Mouse (Mus musculus) small intestine, adult 2 months (tissue): ENCODE measurements around the gene Hdac1.

Experiments
- CTCF ChIP-seq: fragments of 200-500 bp; IDR thresholded peaks from 2 replicates; pipeline ENCODE4 v1.5.1; 2012; ENCODE audit warnings: low read depth, mild to moderate bottlenecking, control low read depth, inconsistent platforms, low read length, moderate library complexity, mixed read lengths; ENCODE audit not compliant: insufficient replicate concordance, insufficient read length; ENCODE audit errors: extremely low read depth
- POLR2A ChIP-seq: fragments of 200-500 bp; IDR thresholded peaks from 2 replicates; pipeline ENCODE4 v1.6.1; 2012; ENCODE audit warnings: low read depth, mild to moderate bottlenecking, control low read depth, inconsistent platforms, low read length, moderate library complexity

GRCm38 (mm10) chr4:129586943-129587342 is 44.4 kb upstream of the Hdac1 start:
- TF ChIP-seq CTCF (no peak), POLR2A (no peak)
